Mouse (Mus musculus) liver, adult 2 months (tissue): ENCODE results near the gene Mog. TPM values are rescaled to one million over a fixed set of nuclear protein-coding genes. Genes with fewer than 3 reads are reported as not detected.

Source experiments
- DNase-seq: peaks from one replicate; pipeline ENCODE4 v3.0.0-alpha.2; 2011; ENCODE audit warnings: low read depth, low spot score; ENCODE audit errors: extremely low read depth
- H3K27ac ChIP-seq: fragments of 200-500 bp; replicated peaks from 2 replicates; pipeline ENCODE4 v1.5.1; 2012; ENCODE audit warnings: low read depth, mild to moderate bottlenecking, control low read depth, inconsistent platforms, low read length; ENCODE audit not compliant: insufficient read depth
- H3K27me3 ChIP-seq: fragments of 200-500 bp; 2 replicates; pipeline ENCODE4 v1.6.1; 2012; ENCODE audit warnings: mild to moderate bottlenecking, moderate library complexity, low read length, inconsistent platforms; ENCODE audit not compliant: control insufficient read depth, insufficient read depth
- H3K36me3 ChIP-seq: fragments of 200-500 bp; 2 replicates; pipeline ENCODE4 v1.6.1; 2012; ENCODE audit warnings: low read length, inconsistent platforms; ENCODE audit not compliant: control insufficient read depth, insufficient read depth
- H3K4me1 ChIP-seq: fragments of 200-500 bp; 2 replicates; pipeline ENCODE4 v1.6.1; 2011; ENCODE audit warnings: low read length; ENCODE audit not compliant: control insufficient read depth, insufficient read depth
- H3K4me3 ChIP-seq: fragments of 200-500 bp; 2 replicates; pipeline ENCODE4 v1.5.1; 2011; ENCODE audit warnings: low read depth, mild to moderate bottlenecking, control low read depth, low read length, moderate library complexity; ENCODE audit not compliant: insufficient read depth
- H3K79me2 ChIP-seq: fragments of 200-500 bp; 2 replicates; pipeline ENCODE4 v1.6.1; 2012; ENCODE audit warnings: inconsistent platforms, mild to moderate bottlenecking, low read length, moderate library complexity; ENCODE audit not compliant: control insufficient read depth, insufficient read depth
- H3K9ac ChIP-seq: fragments of 200-500 bp; 2 replicates; pipeline ENCODE4 v1.6.1; 2012; ENCODE audit warnings: low read depth, mild to moderate bottlenecking, control low read depth, inconsistent platforms, low read length
- CTCF ChIP-seq: fragments of 200-500 bp; IDR thresholded peaks from 2 replicates; pipeline ENCODE4 v1.5.1; 2011; ENCODE audit warnings: low read depth, low read length, control low read depth
- POLR2A ChIP-seq: fragments of 200-500 bp; IDR thresholded peaks from 2 replicates; pipeline ENCODE4 v1.6.1; 2011; ENCODE audit warnings: low read length, control low read depth; ENCODE audit not compliant: insufficient read depth; ENCODE audit errors: extremely low read depth
- WGBS: fragments of 180-500 bp; shearing (Covaris S2); methylation state at CpG from one replicate; pipeline ENCODE4 v1.1.7; 2018; 5-methylcytosine and 5-hydroxymethylcytosine counted together
- polyA plus RNA-seq: library from polyadenylated mRNA; depleted of rRNA; stranded (reverse); fragments of >200 nt; gene quantifications from 2 replicates; pipeline ENCODE4 v1.2.3, GENCODE M21; 2012; rRNA removed
- total RNA-seq: library from RNA; depleted of rRNA; stranded (reverse); fragments of >200 nt; gene quantifications from 2 replicates; pipeline ENCODE4 v1.2.3, GENCODE M21; 2014; rRNA removed

Mog gene
- total and polyA plus RNA-seq, 2 experiments = not detected

DNA sequence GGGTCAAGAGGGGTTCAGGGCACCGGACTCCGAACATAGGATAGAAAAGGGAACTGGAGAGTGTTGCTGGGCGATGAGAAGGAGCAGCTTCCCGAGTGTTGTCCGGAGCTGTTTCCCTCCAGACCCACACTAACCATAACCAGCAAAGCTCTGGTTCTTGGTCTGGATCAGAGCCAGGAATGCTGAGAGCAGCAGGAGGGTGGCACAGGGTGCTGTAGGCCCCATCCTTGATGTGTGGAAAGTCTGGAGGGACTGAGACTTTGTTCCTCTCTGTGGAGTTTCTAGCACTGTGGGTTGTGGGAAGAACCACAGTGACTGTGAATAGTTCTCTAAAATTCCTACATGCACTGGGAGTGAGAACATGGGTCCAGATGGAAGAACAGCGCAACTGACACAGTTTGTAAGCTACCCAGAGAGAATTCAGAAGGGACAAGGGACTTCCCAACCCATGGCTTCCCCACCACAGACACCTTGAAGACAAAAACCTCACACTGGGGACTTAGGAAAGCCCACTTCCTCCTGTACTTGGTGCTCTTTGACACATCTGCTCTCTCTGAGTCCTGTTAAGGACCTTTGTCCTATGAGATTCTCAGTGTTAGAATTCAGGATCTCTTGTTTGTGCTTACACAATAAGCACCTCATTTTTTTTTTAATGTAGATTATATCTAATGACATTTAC is 51.9 kb downstream of the Mog start:
- no peak for TF ChIP-seq CTCF
- no peak for TF ChIP-seq POLR2A
- no peak for DNase-seq
- no peak overlapping the region for H3K27ac ChIP-seq
- H3K9ac ChIP-seq = no peak overlapping the region
- H3K36me3 ChIP-seq = no peaks in the 10 kb centered on the region
- WGBS = 92% methylated on average over 6 of the region's 6 CpGs
- no peaks in the 10 kb centered on the region for H3K27me3 ChIP-seq
- H3K4me3 ChIP-seq = no peak overlapping the region
- H3K79me2 ChIP-seq = no peaks in the 10 kb centered on the region
- no peaks in the 10 kb centered on the region for H3K4me1 ChIP-seq

DNA sequence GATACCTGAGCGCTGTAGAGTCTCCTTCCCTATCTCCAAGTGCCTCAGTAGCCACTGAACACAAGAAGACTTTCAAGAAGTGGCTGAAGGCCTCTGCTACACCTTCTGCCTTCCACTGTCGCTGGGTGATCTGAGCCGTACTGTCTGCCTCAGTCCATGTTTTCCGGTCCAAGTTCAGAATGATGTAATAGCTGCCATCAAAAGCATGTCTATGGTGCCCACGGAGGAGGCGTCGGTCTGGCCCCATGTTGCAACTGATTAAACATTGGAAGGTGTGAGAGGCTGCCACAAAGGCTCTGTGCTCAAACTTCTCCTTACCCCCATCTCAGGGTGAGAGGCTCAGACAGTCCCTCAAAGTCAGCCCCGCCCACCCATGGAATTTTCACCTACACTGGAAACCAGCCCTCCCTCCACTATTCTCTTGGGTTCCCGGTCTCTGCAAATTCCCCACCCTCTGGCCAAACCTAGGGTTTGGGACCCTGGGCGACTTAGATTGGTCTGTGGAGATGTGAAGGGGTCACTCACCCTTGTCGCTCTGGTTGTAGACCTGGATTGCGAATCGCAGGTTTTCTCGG is 52.8 kb downstream of the Mog start:
- TF ChIP-seq CTCF (no peak), POLR2A (no peak)
- no peak overlapping the region for H3K9ac ChIP-seq
- DNase-seq = peak; percentile 67
- peaks cover 2% of the 10 kb centered on the region; the same call in 1 of the 2 replicates for H3K36me3 ChIP-seq
- 59% methylated on average over 14 of the region's 14 CpGs for WGBS
- H3K27ac ChIP-seq = no peak overlapping the region
- H3K79me2 ChIP-seq = no peaks in the 10 kb centered on the region
- no peaks in the 10 kb centered on the region for H3K4me1 ChIP-seq
- no peak overlapping the region for H3K4me3 ChIP-seq
- no peaks in the 10 kb centered on the region for H3K27me3 ChIP-seq

DNA sequence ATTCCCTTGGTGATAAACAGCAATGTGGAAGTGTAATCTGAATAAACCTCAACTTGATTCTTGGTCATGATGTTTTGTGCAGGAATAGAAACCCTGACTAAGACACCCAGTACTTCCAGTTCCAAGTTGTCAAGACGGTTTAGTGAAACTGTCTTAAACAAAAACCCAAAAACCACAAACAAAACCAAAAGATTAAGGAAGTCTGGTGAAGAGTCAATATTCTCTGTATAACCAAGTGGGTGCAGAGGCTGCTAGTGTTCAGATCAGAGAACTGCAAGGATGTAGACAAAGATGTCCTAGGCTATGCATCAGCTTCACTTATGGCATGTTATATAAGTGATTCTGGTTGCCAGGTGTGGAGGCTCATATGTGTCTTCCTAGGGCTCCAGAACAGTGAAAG is 56.3 kb downstream of the Mog start:
- 90% methylated on average over 1 of the region's 1 CpGs for WGBS
- Histone ChIP-seq H3K79me2 (no peaks in the 10 kb centered on the region), H3K4me1 (no peaks in the 10 kb centered on the region), H3K4me3 (no peak overlapping the region), H3K9ac (no peak overlapping the region), H3K36me3 (peaks cover 14% of the 10 kb centered on the region), H3K27ac (no peak overlapping the region), H3K27me3 (no peaks in the 10 kb centered on the region)
- DNase-seq = peak; percentile 7
- no peak for TF ChIP-seq POLR2A

DNA sequence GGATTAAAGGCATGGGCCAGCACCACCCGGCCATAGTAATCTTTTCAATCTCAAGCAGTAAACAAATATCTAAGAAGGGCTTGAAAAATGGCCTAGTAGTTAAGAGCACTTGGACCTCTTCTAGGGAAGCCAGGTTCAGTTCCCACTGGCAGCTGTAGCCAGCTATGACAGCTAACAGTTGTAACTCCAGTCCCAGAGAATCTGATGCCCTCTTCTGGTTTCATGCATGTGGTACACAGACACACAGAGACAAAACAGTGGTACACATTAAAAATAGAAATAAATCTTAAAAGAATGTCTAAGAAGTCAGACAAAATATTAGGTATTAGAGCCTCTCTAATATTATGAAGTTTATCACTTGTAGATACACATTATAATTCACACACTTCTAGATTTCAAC is 62.1 kb downstream of the Mog start:
- DNase-seq = peak; percentile 5
- Histone ChIP-seq H3K4me3 (no peak overlapping the region), H3K27ac (no peak overlapping the region), H3K79me2 (no peaks in the 10 kb centered on the region; the same call in 1 of the 2 replicates), H3K4me1 (peaks cover 8% of the 10 kb centered on the region), H3K36me3 (peaks cover 20% of the 10 kb centered on the region), H3K9ac (no peak overlapping the region), H3K27me3 (no peaks in the 10 kb centered on the region)
- no peak for TF ChIP-seq POLR2A
- no peak for TF ChIP-seq CTCF
- WGBS = 70% methylated on average over 1 of the region's 1 CpGs

Other genes starting within 250 kb of the Mog start
- not detected in 2 replicates for gene H2-M10.6, start 211.2 kb downstream of the Mog start, total RNA-seq
- not detected in 2 replicates for gene H2-M10.6, start 211.2 kb downstream of the Mog start, polyA plus RNA-seq
- gene Trim26, start 186.3 kb downstream of the Mog start, total RNA-seq = 13.5 and 14.0 TPM in 2 replicates
- gene Trim26, start 186.3 kb downstream of the Mog start, polyA plus RNA-seq = 25.8 and 27.0 TPM in 2 replicates
- not detected in 2 replicates for gene Trim15, start 156.2 kb downstream of the Mog start, total RNA-seq
- gene Trim15, start 156.2 kb downstream of the Mog start, polyA plus RNA-seq = not detected in 2 replicates
- 0.07 TPM in 1 of 2 replicates, not detected in the other for gene Trim10, start 153.8 kb downstream of the Mog start, total RNA-seq
- gene Trim10, start 153.8 kb downstream of the Mog start, polyA plus RNA-seq = not detected in 2 replicates
- not detected in 2 replicates for gene Trim40, start 133.3 kb downstream of the Mog start, total RNA-seq
- gene Trim40, start 133.3 kb downstream of the Mog start, polyA plus RNA-seq = 0.05 TPM in 1 of 2 replicates, not detected in the other
- not detected in 2 replicates for gene Trim31, start 125.3 kb downstream of the Mog start, total RNA-seq
- gene Trim31, start 125.3 kb downstream of the Mog start, polyA plus RNA-seq = not detected in 2 replicates
- 3.5 and 4.4 TPM in 2 replicates for gene Rnf39, start 80.5 kb downstream of the Mog start, total RNA-seq
- 8.8 and 11.9 TPM in 2 replicates for gene Rnf39, start 80.5 kb downstream of the Mog start, polyA plus RNA-seq
- 24.2 and 26.6 TPM in 2 replicates for gene Ppp1r11, start 71.7 kb downstream of the Mog start, total RNA-seq
- gene Ppp1r11, start 71.7 kb downstream of the Mog start, polyA plus RNA-seq = 36.8 and 37.7 TPM in 2 replicates
- gene Znrd1, start 64.8 kb downstream of the Mog start, total RNA-seq = 14.2 and 14.8 TPM in 2 replicates
- 12.3 and 13.7 TPM in 2 replicates for gene Znrd1, start 64.8 kb downstream of the Mog start, polyA plus RNA-seq
- gene Znrd1as, start 64.8 kb downstream of the Mog start, total RNA-seq = 9.6 and 11.9 TPM in 2 replicates
- 2.5 and 2.6 TPM in 2 replicates for gene Znrd1as, start 64.8 kb downstream of the Mog start, polyA plus RNA-seq
- not detected in 2 replicates for gene 2410137M14Rik, start 42.2 kb downstream of the Mog start, total RNA-seq
- gene 2410137M14Rik, start 42.2 kb downstream of the Mog start, polyA plus RNA-seq = not detected in 2 replicates
- gene H2-M5, start 33.9 kb downstream of the Mog start, total RNA-seq = not detected in 2 replicates
- not detected in 2 replicates for gene H2-M5, start 33.9 kb downstream of the Mog start, polyA plus RNA-seq
- gene Zfp57, start 22.2 kb downstream of the Mog start, total RNA-seq = 0.65 and 1.0 TPM in 2 replicates
- gene Zfp57, start 22.2 kb downstream of the Mog start, polyA plus RNA-seq = 0.26 and 0.59 TPM in 2 replicates
- 1.2 and 1.9 TPM in 2 replicates for gene Gabbr1, start 22.6 kb upstream of the Mog start, total RNA-seq
- 1.4 and 3.2 TPM in 2 replicates for gene Gabbr1, start 22.6 kb upstream of the Mog start, polyA plus RNA-seq
- not detected in 2 replicates for gene Olfr90, start 65.1 kb upstream of the Mog start, total RNA-seq
- not detected in 2 replicates for gene Olfr90, start 65.1 kb upstream of the Mog start, polyA plus RNA-seq
- not detected in 2 replicates for gene Olfr91, start 74.9 kb upstream of the Mog start, total RNA-seq
- gene Olfr91, start 74.9 kb upstream of the Mog start, polyA plus RNA-seq = not detected in 2 replicates
- not detected in 2 replicates for gene Olfr92, start 96.7 kb upstream of the Mog start, total RNA-seq
- not detected in 2 replicates for gene Olfr92, start 96.7 kb upstream of the Mog start, polyA plus RNA-seq
- gene Olfr93, start 138.1 kb upstream of the Mog start, total RNA-seq = not detected in 2 replicates
- gene Olfr93, start 138.1 kb upstream of the Mog start, polyA plus RNA-seq = not detected in 2 replicates
- gene Ubd, start 170.5 kb upstream of the Mog start, total RNA-seq = 0.46 and 0.47 TPM in 2 replicates
- 0.22 TPM in 1 of 2 replicates, not detected in the other for gene Ubd, start 170.5 kb upstream of the Mog start, polyA plus RNA-seq
- gene Olfr94, start 177.6 kb upstream of the Mog start, total RNA-seq = not detected in 2 replicates
- gene Olfr94, start 177.6 kb upstream of the Mog start, polyA plus RNA-seq = not detected in 2 replicates
- not detected in 2 replicates for gene Olfr95, start 189.7 kb upstream of the Mog start, total RNA-seq
- gene Olfr95, start 189.7 kb upstream of the Mog start, polyA plus RNA-seq = not detected in 2 replicates
- gene Olfr96, start 196.7 kb upstream of the Mog start, total RNA-seq = not detected in 2 replicates
- gene Olfr96, start 196.7 kb upstream of the Mog start, polyA plus RNA-seq = not detected in 2 replicates
- not detected in 2 replicates for gene Olfr97, start 213.9 kb upstream of the Mog start, total RNA-seq
- not detected in 2 replicates for gene Olfr97, start 213.9 kb upstream of the Mog start, polyA plus RNA-seq
- gene Olfr98, start 240.4 kb upstream of the Mog start, total RNA-seq = not detected in 2 replicates
- gene Olfr98, start 240.4 kb upstream of the Mog start, polyA plus RNA-seq = not detected in 2 replicates
- gene H2-M3, start 246.8 kb upstream of the Mog start, total RNA-seq = 4.4 and 4.5 TPM in 2 replicates
- gene H2-M3, start 246.8 kb upstream of the Mog start, polyA plus RNA-seq = 1.7 and 3.3 TPM in 2 replicates